Comparison of ENCODE assay signal across 8 mouse cellular contexts in the genomic region with DNA sequence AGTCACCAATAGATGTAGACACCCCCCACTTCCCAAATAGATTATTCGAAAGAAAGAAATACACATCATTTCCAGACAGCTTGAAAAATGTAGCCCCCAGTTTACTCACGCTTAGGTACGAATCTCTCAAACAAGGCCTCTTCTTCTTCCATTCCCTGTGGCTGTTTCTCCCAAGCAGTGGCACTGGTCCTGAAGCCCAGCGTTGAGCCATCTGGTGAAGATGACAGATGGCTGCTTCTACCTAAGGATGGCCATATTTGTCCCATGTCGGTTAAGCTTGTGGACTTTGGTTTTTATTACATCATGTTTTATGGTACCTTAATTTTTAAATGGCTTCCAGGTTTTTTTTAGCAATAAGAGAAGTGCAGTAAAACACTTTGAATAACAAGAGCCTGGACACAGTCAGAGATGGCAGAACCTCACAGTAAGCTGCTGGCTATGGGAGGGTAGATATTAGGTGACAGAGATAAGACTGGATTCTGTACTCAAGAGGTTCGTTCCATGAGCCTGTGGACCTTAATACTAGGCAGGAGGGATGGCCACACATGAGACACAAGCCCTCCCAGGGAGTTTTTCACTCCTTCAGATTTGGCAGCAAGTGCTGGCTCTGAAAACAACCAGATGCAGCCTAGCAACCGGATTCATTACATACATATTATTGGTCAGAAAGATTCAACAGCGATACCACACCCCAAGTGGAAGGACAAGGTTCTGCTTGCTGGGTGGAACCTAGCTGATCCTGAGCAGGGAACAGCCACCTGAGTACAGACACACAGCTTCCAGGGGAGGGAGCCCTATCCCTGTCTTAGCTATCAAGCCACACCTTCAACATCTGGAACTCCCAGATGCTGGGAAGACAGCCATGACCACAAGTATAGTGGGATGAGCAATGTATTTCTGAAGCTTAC. TPM values are rescaled to one million over a fixed set of nuclear protein-coding genes. Genes with fewer than 3 reads are reported as not detected.
DNase-seq lines count a peak whose midpoint lies in the region; ATAC-seq and TF ChIP-seq lines count a peak whose summit lies in the region.

No protein-coding gene starts in this region.

- TF ChIP-seq POLR2A in liver, adult 2 months (IDR thresholded peaks at IDR 0.05; ENCODE audit: extremely low read depth, insufficient read depth, low read length), result no peak

- no peak overlapping the region for H3K27ac ChIP-seq in liver, adult 2 months (replicated peaks; ENCODE audit: insufficient read depth, low read depth, low read length)
- no peak overlapping the region for H3K27ac ChIP-seq in kidney, postnatal 0 days
- no peak overlapping the region for H3K27ac ChIP-seq in hindbrain, embryonic 14.5 days

- H3K4me1 ChIP-seq in liver, adult 2 months (ENCODE audit: control insufficient read depth, insufficient read depth, low read length), result no peaks in the 10 kb centered on the region
- no peaks in the 10 kb centered on the region for H3K4me1 ChIP-seq in kidney, postnatal 0 days (replicated peaks; ENCODE audit: insufficient read depth, low read length)
- no peaks in the 10 kb centered on the region for H3K4me1 ChIP-seq in hindbrain, embryonic 14.5 days (replicated peaks; ENCODE audit: control insufficient read depth, insufficient read depth, low read length)

- H3K27me3 ChIP-seq in liver, adult 2 months (ENCODE audit: control insufficient read depth, insufficient read depth, low read length), result no peaks in the 10 kb centered on the region
- no peaks in the 10 kb centered on the region for H3K27me3 ChIP-seq in kidney, postnatal 0 days (ENCODE audit: insufficient read depth, low read length)
- no peaks in the 10 kb centered on the region for H3K27me3 ChIP-seq in hindbrain, embryonic 14.5 days (ENCODE audit: control insufficient read depth, insufficient read depth, low read length)

- no peaks in the 10 kb centered on the region for H3K9me3 ChIP-seq in kidney, postnatal 0 days (replicated peaks; ENCODE audit: low read length)
- H3K9me3 ChIP-seq in hindbrain, embryonic 14.5 days (ENCODE audit: control insufficient read depth, low read length), result no peaks in the 10 kb centered on the region

- H3K9ac ChIP-seq in liver, adult 2 months (ENCODE audit: low read depth, low read length), result no peak overlapping the region
- no peak overlapping the region for H3K9ac ChIP-seq in kidney, postnatal 0 days (ENCODE audit: low read depth, low read length)
- H3K9ac ChIP-seq in hindbrain, embryonic 14.5 days, result no peak overlapping the region

- 76% methylated on average over 8 of the region's 8 CpGs for WGBS in liver, adult 2 months
- WGBS in kidney, postnatal 0 days, result 57% methylated on average over 8 of the region's 8 CpGs
- WGBS in hindbrain, embryonic 14.5 days, result 79% methylated on average over 8 of the region's 8 CpGs

- no peaks in the 10 kb centered on the region for H3K79me2 ChIP-seq in liver, adult 2 months (ENCODE audit: control insufficient read depth, insufficient read depth, low read length)

- no peak overlapping the region for H3K4me2 ChIP-seq in kidney, postnatal 0 days (ENCODE audit: low read length)
- H3K4me2 ChIP-seq in hindbrain, embryonic 14.5 days (replicated peaks), result no peak overlapping the region

- ATAC-seq in kidney, postnatal 0 days (replicated peaks; ENCODE audit: low FRiP score, low read depth), result no peak; the same call in 1 of the 2 replicates
- ATAC-seq in hindbrain, embryonic 14.5 days (ENCODE audit: low FRiP score), result no peak

- DNase-seq in liver, adult 2 months (ENCODE audit: extremely low read depth, low read depth, low spot score), result peak; percentile 15
- no peak for DNase-seq in liver
- peak; percentile 44 for DNase-seq in cerebellum, adult 9-11 months
- DNase-seq in kidney, postnatal 0 days (ENCODE audit: low spot score), result peak; percentile 23
- peak; percentile 33 to 39 for DNase-seq in lung, postnatal 4 days
- no peak for DNase-seq in thymus, postnatal 36 days
- no peak for DNase-seq in gastrocnemius, postnatal 25 days
- no peak for DNase-seq in hindbrain, embryonic 14.5 days (ENCODE audit: low spot score)

- no peak overlapping the region for H3K4me3 ChIP-seq in liver, adult 2 months (ENCODE audit: insufficient read depth, low read depth, low read length)
- H3K4me3 ChIP-seq in kidney, postnatal 0 days (replicated peaks; ENCODE audit: low read depth, low read length), result no peak overlapping the region
- no peak overlapping the region for H3K4me3 ChIP-seq in hindbrain, embryonic 14.5 days (replicated peaks; ENCODE audit: low read length)

- peak; percentile 49 for TF ChIP-seq CTCF in liver, adult 2 months (IDR thresholded peaks at IDR 0.05; ENCODE audit: low read depth, low read length)
- TF ChIP-seq CTCF in kidney, postnatal 0 days (IDR thresholded peaks at IDR 0.05; ENCODE audit: low read depth), result peak; percentile 62

- no peaks in the 10 kb centered on the region for H3K36me3 ChIP-seq in liver, adult 2 months (ENCODE audit: control insufficient read depth, insufficient read depth, low read length)
- H3K36me3 ChIP-seq in kidney, postnatal 0 days (ENCODE audit: insufficient read depth, low read length), result no peaks in the 10 kb centered on the region
- H3K36me3 ChIP-seq in hindbrain, embryonic 14.5 days (replicated peaks; ENCODE audit: control insufficient read depth, insufficient read depth), result no peaks in the 10 kb centered on the region

RNA-seq across cellular contexts. Expression of gene Tmprss2, which starts 59.4 kb away (rescaled TPM):
- 2.8 and 4.1 TPM in 2 replicates for total RNA-seq in liver, adult 2 months (2014; rRNA removed)
- polyA plus RNA-seq in liver, adult 2 months (2012; rRNA removed), result 5.7 and 7.6 TPM in 2 replicates
- polyA plus RNA-seq in kidney, postnatal 0 days (2015; fragmentation: Nextera tagmentation; extraction: Ambion mirVana), result 79.1 and 91.6 TPM in 2 replicates
- not detected for total RNA-seq in gastrocnemius, postnatal 25 days (2021)
- polyA plus RNA-seq in hindbrain, embryonic 14.5 days (2014; fragmentation: Nextera tagmentation; extraction: Ambion mirVana), result not detected in 2 replicates

Comparison
In these comparisons a context has a peak if more than half of its experiments do, and no peak if none do; other contexts are left out.
1. DNase-seq: peak in liver, adult 2 months (single experiment), cerebellum, adult 9-11 months (single experiment), kidney, postnatal 0 days (single experiment) and lung, postnatal 4 days (2 of 2); none in liver (single experiment), thymus, postnatal 36 days (0 of 2), gastrocnemius, postnatal 25 days (single experiment) and hindbrain, embryonic 14.5 days (single experiment).